Mouse (Mus musculus): ENCODE results near the gene Slc52a3.

The Slc52a3 gene

GRCm38 (mm10) chr2:152010251-152010650 is 13.9 kb downstream of the Slc52a3 start:
- POLR2A ChIA-PET = interaction anchor here in 3 of 4 experiments (0.6 to 5.1 kb wide), 14 partner anchors 10 to 929 kb away, joined by 3 to 41 read pairs (median 4); partner anchors contain the start of gene Trib3 (in 2 of the 3)
- CTCF ChIA-PET = interaction anchor here (0.6 to 2.9 kb wide), 20 partner anchors 10 to 1098 kb away, joined by 3 to 24 read pairs (median 4); partner anchors contain the start of gene Trib3 (in 1 of the 4)

GRCm38 (mm10) chr2:152010661-152011060 is 14.3 kb downstream of the Slc52a3 start:
- ChIA-PET CTCF (interaction anchor here (0.6 to 2.9 kb wide), 21 partner anchors 10 to 1099 kb away, joined by 3 to 24 read pairs (median 3); partner anchors contain the start of gene Trib3 (in 1 of the 4)), POLR2A (interaction anchor here in 3 of 4 experiments (0.5 to 5.1 kb wide), 16 partner anchors 9 to 929 kb away, joined by 3 to 41 read pairs (median 4); partner anchors contain the start of gene Trib3 (in 2 of the 3))

- ChIA-PET CTCF (interaction anchor here (0.6 to 2.9 kb wide), 22 partner anchors 8 to 893 kb away, joined by 3 to 24 read pairs (median 5); partner anchors contain the start of gene Trib3 (in 1 of the 4)), POLR2A (interaction anchor here in 3 of 4 experiments (0.6 to 5.1 kb wide), 25 partner anchors 8 to 716 kb away, joined by 3 to 41 read pairs (median 4); partner anchors contain the start of gene Trib3 (in 2 of the 3))
Measured at GRCm38 (mm10) chr2:152011724-152012123, 15.4 kb downstream of the Slc52a3 start.

- POLR2A ChIA-PET = interaction anchor here in 3 of 4 experiments (0.6 to 5.1 kb wide), 16 partner anchors 8 to 716 kb away, joined by 3 to 41 read pairs (median 5); partner anchors contain the start of gene Trib3 (in 2 of the 3)
- CTCF ChIA-PET = interaction anchor here (0.6 to 2.9 kb wide), 18 partner anchors 8 to 389 kb away, joined by 3 to 24 read pairs (median 5); partner anchors contain the start of gene Trib3 (in 1 of the 4)
Measured at GRCm38 (mm10) chr2:152012222-152012621, 15.9 kb downstream of the Slc52a3 start.

GRCm38 (mm10) chr2:152012701-152013100 is 16.4 kb downstream of the Slc52a3 start:
- CTCF ChIA-PET = interaction anchor here in 3 of 4 experiments (0.6 to 2.9 kb wide), 6 partner anchors 8 to 351 kb away, joined by 3 to 24 read pairs (median 3); no protein-coding TSS in a partner anchor
- POLR2A ChIA-PET = interaction anchor here in 2 of 4 experiments (0.7 to 1.5 kb wide), 7 partner anchors 8 to 143 kb away, joined by 3 to 8 read pairs (median 3); partner anchors contain the start of gene Slc52a3 (in 1 of the 2)

- CTCF ChIA-PET = interaction anchor here (0.5 to 1.6 kb wide), 18 partner anchors 9 to 1625 kb away, joined by 3 to 9 read pairs (median 3); partner anchors contain the start of gene Tbc1d20 (in 1 of the 4)
- POLR2A ChIA-PET = interaction anchor here in 3 of 4 experiments (0.5 to 2.7 kb wide), 26 partner anchors 9 to 395 kb away, joined by 3 to 12 read pairs (median 4); partner anchors contain the start of genes Tbc1d20 (in 1 of the 3) and Trib3 (in 1 of the 3)
Measured at GRCm38 (mm10) chr2:152015997-152016396, 19.7 kb downstream of the Slc52a3 start.

- POLR2A ChIA-PET = interaction anchor here in 2 of 4 experiments (1.1 to 2.7 kb wide), 8 partner anchors 10 to 327 kb away, joined by 3 to 11 read pairs (median 6); partner anchors contain the start of gene Trib3 (in 1 of the 2)
- CTCF ChIA-PET = interaction anchor here in 3 of 4 experiments (0.8 to 1.6 kb wide), 7 partner anchors 9 to 347 kb away, joined by 3 to 5 read pairs (median 3); partner anchors contain the start of gene Tbc1d20 (in 1 of the 3)
Measured at GRCm38 (mm10) chr2:152016666-152017065, 20.4 kb downstream of the Slc52a3 start.

GRCm38 (mm10) chr2:152020255-152020654 is 23.9 kb downstream of the Slc52a3 start:
- CTCF ChIA-PET = interaction anchor here (0.5 to 2.9 kb wide), 105 partner anchors 9 to 584 kb away, joined by 3 to 33 read pairs (median 4); partner anchors contain the start of genes Trib3 (in 2 of the 4), Csnk2a1 (in 1 of the 4), Defb36 (in 1 of the 4) and Fam110a (in 1 of the 4)
- POLR2A ChIA-PET = interaction anchor here in 3 of 4 experiments (0.5 to 1.8 kb wide), 33 partner anchors 8 to 373 kb away, joined by 3 to 12 read pairs (median 4); partner anchors contain the start of genes Trib3 (in 3 of the 3), Rbck1 (in 1 of the 3) and Tbc1d20 (in 1 of the 3)

- ChIA-PET CTCF (interaction anchor here in 1 of 4 experiments (0.6 kb wide), 2 partner anchors 10 to 33 kb away, joined by 5 to 6 read pairs; no protein-coding TSS in a partner anchor), POLR2A (interaction anchor here in 2 of 4 experiments (0.7 to 2.8 kb wide), 4 partner anchors 11 to 322 kb away, joined by 4 to 9 read pairs (median 6); partner anchors contain the start of gene Trib3 (in 1 of the 2))
Measured at GRCm38 (mm10) chr2:152022022-152022421, 25.7 kb downstream of the Slc52a3 start.

GRCm38 (mm10) chr2:152024883-152025422 is 28.6 kb downstream of the Slc52a3 start:
- CTCF ChIA-PET = interaction anchor here in 2 of 4 experiments (0.5 to 2.4 kb wide), 12 partner anchors 9 to 400 kb away, joined by 3 to 9 read pairs (median 3); partner anchors contain the start of gene Trib3 (in 1 of the 2)

GRCm38 (mm10) chr2:152029252-152030082 is 33.2 kb downstream of the Slc52a3 start:
- CTCF ChIA-PET = interaction anchor here (0.6 to 2.7 kb wide), 32 partner anchors 9 to 339 kb away, joined by 3 to 33 read pairs (median 4); partner anchors contain the start of gene Trib3 (in 1 of the 4)
- POLR2A ChIA-PET = interaction anchor here in 3 of 4 experiments (0.5 to 2.7 kb wide), 55 partner anchors 9 to 775 kb away, joined by 3 to 12 read pairs (median 4); partner anchors contain the start of genes Trib3 (in 2 of the 3), Nrsn2 (in 1 of the 3), Rbck1 (in 1 of the 3) and Tbc1d20 (in 1 of the 3)

More at GRCm38 (mm10) chr2:152024883-152025422, 28.6 kb downstream of the Slc52a3 start:
- POLR2A ChIA-PET = interaction anchor here in 3 of 4 experiments (0.6 to 3.9 kb wide), 19 partner anchors 9 to 1842 kb away, joined by 3 to 14 read pairs (median 4); partner anchors contain the start of genes Csnk2a1 (in 1 of the 3), Srxn1 (in 1 of the 3), Tbc1d20 (in 1 of the 3) and Trib3 (in 1 of the 3)

GRCm38 (mm10) chr2:152030986-152031385 is 34.7 kb downstream of the Slc52a3 start:
- CTCF ChIA-PET = interaction anchor here in 2 of 4 experiments (0.7 to 2.7 kb wide), 3 partner anchors 11 to 332 kb away, joined by 4 to 13 read pairs (median 11); no protein-coding TSS in a partner anchor
- POLR2A ChIA-PET = interaction anchor here in 3 of 4 experiments (0.6 to 2.7 kb wide), 12 partner anchors 8 to 313 kb away, joined by 3 to 10 read pairs (median 4); partner anchors contain the start of gene Trib3 (in 1 of the 3)

GRCm38 (mm10) chr2:152040101-152040500 is 43.8 kb downstream of the Slc52a3 start:
- ChIA-PET POLR2A (interaction anchor here in 1 of 4 experiments (0.6 to 1.6 kb wide), 5 partner anchors 10 to 310 kb away, joined by 3 to 4 read pairs (median 3); no protein-coding TSS in a partner anchor), CTCF (interaction anchor here in 2 of 4 experiments (0.8 to 1.1 kb wide), 2 partner anchors 20 to 303 kb away, joined by 3 read pairs; partner anchors contain the start of gene Trib3 (in 1 of the 2))

- POLR2A ChIA-PET = interaction anchor here in 3 of 4 experiments (0.7 to 2.2 kb wide), 16 partner anchors 9 to 297 kb away, joined by 3 to 9 read pairs (median 4); partner anchors contain the start of genes Tcf15 (in 1 of the 3) and Trib3 (in 1 of the 3)
- CTCF ChIA-PET = interaction anchor here in 3 of 4 experiments (0.7 to 1.2 kb wide), 6 partner anchors 27 to 297 kb away, joined by 3 to 5 read pairs (median 3); partner anchors contain the start of gene Trib3 (in 2 of the 3)
Measured at GRCm38 (mm10) chr2:152047116-152048002, 51.0 kb downstream of the Slc52a3 start.

Measured in embryonic stem cell, embryonic (primary cell).